Mouse (Mus musculus) right cerebral cortex, postnatal 36 days (tissue): ENCODE data around the gene Ptk6.

Experiments used
- DNase-seq, 2 experiments: peaks; one replicate each; pipeline ENCODE4 v3.0.0; 2022; ENCODE audit warnings: low spot score in 2 of 2, mixed read lengths in 1 of 2

The Ptk6 gene

DNA sequence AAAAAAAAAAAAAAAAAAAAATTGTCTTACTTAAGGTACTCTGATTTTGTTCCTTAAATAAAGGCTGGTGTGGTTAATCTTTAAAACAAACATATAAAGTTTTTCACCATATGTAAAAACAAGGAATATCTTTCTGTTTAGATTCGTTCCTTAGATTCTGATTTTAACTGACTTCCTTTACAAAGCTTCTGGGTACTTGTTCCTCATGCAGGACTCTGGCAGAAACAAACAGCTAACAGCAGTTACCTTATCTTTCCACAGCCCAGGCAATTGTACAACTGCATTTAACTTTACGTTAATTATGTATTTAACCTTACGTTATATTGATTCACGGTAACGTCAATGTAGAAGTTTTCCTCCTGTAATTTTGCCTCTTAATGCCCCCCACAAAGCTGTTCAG, 36.1 kb downstream of the Ptk6 start:
- no peak for DNase-seq

DNA sequence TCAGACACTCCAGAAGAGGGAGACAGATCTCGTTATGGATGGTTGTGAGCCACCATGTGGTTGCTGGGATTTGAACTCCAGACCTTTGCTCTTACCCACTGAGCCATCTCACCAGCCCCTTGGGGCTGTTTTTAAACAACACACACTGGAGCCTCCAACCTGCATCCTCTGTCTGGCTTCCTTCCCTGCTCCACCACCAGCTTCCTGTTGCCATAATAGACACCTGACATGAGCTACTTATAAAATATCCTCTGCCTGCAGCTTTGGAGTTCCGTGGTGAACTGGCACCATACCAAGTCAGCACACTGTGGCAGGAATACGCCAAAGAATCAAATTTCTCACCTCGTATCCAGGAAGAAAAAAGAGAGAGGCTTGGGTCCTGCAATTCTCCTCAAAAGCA, 41.8 kb downstream of the Ptk6 start:
- peak in 1 of 2 experiments; percentile 10 for DNase-seq

GRCm38 (mm10) chr2:181159771-181160170, 42.8 kb downstream of the Ptk6 start:
- DNase-seq = peak; percentile 66 to 84

GRCm38 (mm10) chr2:181159091-181159514, 43.5 kb downstream of the Ptk6 start:
- DNase-seq = peak; percentile 83 to 90

DNA sequence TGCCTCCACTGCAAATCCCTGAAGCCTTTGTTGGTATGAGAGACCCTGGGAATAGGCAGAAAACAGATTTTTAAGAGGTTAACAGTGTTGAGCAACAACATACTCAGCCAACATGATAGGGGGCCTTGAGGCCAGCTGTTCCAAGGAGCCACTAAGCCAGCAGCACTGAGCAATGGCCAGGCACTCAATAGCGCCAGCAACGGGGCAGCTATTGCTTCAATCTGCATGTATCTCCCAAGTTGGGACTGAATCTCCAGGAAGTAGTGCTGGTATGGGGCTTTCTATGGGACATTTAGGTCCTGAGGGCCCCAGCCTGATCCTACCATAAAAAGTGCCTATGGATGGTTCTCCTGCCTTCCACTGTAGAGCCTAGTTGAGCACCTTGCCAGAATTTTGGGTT, 44.1 kb downstream of the Ptk6 start:
- DNase-seq = no peak

DNA sequence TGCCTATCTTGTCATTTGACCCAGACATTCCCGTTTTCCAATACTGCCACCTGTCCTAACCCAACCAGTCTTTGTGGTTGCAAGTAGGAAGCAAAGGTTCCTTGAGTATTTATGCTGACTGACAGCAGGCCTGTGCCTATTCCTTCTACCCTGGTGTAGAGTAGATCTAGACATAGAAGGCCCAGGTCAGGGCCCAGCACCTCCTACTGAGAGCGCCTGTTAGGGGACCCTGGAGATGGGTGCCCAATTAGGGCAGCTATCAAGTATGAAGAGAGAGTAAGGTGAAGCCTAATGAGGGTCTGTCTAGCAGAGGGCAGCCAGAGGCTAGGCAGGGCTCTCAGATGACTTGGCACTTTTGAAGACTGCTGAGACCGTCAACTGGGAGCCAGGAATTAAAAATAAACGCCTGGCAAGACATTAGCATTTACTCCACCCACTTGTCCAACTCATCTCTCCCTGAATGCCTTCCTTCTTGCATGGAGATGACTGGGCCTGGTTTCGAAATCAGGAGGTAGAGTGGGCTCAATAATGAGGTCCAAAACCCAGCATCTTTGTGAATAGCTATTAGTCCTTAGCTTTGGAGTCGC, 44.8 kb downstream of the Ptk6 start:
- peak in 1 of 2 experiments; percentile 23 for DNase-seq

DNA sequence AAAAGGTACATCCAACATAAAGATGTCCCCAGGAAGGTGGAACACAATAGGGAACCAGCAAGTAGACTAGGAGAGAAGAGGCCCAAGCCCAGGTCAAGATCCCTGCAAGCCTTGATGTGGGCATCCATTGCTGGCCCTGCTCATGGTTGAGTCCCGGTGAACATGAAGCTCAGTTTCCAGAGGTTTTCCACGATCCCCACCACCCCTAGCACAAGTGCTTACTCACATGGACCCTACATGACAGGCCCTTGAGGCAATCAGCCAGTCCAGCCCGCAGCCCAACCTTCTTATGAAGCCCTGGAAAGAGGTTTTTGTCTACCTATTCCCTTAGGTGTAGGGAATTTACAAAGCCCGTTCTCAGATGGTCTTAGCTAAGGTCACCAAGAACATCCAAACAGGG, 45.4 kb downstream of the Ptk6 start:
- no peak for DNase-seq

DNA sequence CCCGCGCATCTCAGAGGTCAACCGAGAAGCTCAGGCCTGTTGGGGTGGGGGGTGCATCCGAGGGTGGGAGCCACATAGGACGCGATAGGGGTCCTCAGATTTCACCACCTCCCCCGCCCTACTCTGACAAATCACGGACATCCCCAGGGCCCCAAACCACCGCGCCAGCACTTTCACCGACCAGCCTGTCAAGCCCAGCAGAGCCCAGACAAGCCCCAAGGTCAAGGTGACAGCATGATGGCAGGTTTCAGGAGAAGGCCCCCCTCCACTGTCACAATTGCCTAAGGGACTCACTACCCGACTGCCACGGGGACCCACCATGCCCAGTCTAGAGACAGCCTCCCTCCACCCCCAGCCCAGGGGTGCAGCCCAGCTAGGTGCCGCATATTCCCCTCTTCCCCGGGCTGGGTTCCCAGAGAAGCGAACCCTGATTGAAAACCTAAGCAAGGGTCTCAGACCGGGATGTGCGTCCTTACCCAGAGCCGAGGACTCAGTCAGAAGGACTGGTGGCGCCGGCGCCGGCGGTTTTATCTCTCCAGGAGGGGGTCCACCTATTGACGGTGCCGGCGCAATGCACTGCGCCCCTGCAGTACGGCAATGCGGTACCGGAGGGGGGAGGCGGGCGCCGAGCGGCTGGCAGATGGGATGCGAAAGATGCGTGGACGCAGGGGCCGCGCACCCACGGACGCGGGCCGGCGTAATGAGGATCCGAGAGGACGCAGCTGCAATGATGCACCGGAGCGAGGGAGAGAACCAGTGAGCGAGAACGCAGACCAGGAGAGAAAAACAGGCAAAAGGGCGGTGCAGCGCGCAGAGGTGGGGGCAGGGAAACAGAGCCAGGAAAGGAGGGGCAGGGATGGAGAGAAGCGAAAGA, 46.1 kb downstream of the Ptk6 start, which contains the start of gene Eef1a2:
Gene Eef1a2, minus strand, starts transcription at position 767 of the 874 bp plus-strand sequence.
- peak; percentile 87 to 88 for DNase-seq

- peak in 1 of 2 experiments; percentile 34 for DNase-seq
Observed at GRCm38 (mm10) chr2:181155801-181156200, 46.8 kb downstream of the Ptk6 start.

- DNase-seq = no peak
Observed at GRCm38 (mm10) chr2:181154831-181155415, 47.7 kb downstream of the Ptk6 start.

DNA sequence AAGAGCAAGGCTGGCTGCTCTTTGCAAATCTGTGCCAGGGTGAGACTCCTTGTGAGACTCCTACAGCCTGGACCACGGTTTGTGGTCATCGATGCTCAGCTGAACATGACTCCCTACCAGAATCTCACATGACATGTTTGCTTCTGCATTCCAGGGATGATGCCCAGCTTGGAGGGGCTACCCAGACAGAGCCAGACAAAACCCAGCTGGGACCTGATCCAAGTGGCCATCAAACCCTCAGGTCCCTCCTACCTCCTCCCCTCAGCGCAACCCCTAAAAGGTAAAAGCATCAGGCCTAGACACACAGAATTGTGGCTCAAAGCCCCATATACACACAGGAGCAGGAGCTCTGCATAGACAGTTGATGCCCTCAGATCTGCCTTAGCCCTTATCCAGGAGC, 48.2 kb downstream of the Ptk6 start:
- DNase-seq = no peak

DNA sequence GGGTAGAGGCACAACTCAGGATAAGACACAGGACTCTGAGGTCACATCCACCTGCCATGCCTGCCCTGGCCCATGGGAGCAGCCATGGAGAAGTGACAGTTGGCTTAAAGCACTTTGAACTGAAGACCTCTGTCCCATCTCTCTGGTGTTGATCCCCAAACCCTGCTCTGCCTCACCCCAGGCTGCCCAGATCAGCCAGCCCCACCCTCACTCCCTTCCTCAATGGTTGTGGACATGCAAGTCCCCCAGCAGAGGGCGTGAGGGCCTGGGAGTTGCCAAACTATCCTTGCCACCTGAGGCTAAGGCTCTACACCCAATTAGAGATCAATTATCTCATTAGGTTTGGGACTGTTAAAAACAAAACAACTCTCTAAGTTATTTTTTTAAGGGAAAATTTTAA, 48.8 kb downstream of the Ptk6 start:
- DNase-seq = peak in 1 of 2 experiments; percentile 19

DNA sequence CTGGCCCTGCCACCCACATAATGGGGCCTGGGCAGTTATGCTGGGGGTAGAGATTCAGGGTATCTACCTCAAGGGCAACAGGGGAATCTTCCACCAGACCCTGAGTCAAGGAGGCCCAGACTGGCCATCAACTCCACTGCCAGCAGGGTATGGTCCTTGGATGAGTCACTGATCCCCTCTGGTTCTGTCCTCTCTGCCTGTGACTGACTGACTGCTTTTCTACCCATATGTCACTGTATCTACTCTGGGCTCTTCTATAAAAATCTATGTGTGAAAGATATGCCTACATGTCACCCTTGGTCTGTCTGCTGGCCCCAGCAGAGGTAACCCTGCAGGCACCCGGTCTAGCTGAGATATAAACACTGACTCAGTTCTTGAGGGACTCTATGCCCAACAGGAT, 49.5 kb downstream of the Ptk6 start:
- no peak for DNase-seq

GRCm38 (mm10) chr2:181152701-181153100, 49.9 kb downstream of the Ptk6 start:
- peak in 1 of 2 experiments; percentile 38 for DNase-seq

DNA sequence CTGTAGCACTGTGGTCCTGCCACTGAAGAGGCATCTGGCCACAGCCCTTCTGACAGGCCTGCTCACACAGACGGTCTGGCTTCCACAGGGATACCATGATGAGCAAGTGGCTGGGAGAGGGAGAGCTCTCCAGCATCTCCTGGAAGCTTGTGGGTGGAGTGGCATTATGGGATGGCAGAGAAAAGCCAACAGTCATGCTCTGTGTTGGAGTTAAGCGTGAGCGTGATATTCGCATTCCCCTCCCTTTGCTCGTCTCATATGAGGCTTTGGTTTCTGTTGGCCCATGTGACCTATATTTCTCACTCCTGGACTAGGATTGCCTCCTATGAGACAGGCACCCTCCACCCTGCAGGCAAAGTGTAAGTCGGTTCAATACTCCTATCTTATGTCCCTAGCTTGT, 52.3 kb downstream of the Ptk6 start:
- peak in 1 of 2 experiments; percentile 68 for DNase-seq

- no peak for DNase-seq
Observed at GRCm38 (mm10) chr2:181148318-181148955, 54.2 kb downstream of the Ptk6 start.

DNA sequence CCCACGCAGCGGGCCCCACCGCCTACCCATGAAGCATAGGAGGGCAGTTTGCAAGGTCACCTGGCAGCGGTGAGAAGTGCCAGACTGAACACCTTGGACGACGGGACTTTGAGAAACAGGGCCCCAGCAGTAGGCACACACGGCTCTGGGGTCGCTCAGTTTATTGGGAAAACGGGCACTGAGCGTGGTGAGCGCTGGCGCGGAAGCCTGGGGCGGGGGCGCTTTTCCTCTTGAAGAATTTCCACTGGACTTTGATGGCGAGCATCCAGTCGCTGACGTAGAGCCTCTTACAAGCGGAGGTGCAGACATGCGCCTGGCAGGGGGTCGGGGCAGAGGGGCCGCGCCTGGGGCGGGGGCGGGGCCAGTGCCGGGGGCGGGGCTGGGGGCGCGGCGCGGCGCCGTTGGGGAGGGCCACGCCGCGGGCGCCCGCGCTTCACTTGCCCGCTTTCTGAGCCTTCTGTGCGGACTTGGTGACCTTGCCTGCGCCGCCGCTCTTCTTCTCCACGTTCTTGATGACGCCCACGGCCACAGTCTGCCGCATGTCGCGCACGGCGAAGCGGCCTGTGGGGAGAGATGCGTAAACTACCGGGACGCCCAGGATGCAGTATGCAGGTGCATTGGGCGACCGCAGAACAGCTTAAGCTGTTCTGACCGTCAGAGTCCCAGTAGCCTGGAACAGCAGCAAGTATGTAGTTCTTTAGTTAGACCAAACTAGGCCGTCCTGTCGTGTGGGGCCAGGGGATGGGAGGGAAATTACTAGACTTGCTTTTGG, 54.9 kb downstream of the Ptk6 start:
- DNase-seq = peak in 1 of 2 experiments; percentile 36

DNA sequence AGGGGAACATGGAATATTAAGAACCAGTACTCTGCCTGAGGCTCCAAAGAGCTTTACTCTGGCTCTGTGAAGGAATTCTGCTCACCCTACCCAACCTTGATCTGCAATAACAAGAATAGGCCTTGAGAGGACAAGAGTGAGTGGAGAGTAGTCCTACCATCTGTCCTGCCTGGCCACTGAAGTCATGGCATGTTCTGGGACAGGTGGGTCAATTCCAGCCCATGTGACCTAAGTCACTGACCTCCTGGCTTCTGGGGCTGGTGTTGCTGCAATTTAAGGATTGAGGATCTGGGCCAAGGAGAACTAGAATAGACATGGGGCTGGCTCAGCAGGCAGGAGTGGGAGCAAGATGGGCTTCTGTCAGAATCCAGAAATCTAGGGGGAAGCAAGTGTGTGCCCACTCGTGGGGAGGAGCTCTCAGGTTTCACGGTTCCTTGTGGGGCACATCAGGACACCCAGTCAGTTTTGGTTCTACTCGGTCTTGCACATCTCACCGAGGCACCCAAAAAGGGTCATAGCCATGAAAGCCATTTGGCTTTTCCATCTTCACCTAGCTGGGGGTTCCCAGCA, 55.5 kb downstream of the Ptk6 start:
- DNase-seq = no peak

GRCm38 (mm10) chr2:181144675-181145074, 57.9 kb downstream of the Ptk6 start:
- DNase-seq = no peak
